Mouse (Mus musculus): Measurements from ENCODE around the gene Aldh3a2. TPM values are rescaled to one million over a fixed set of nuclear protein-coding genes. Genes with fewer than 3 reads are reported as not detected.

Gene Aldh3a2
- polyA plus RNA-seq, 1 experiment from 2014 or later: 52.2 TPM

DNA sequence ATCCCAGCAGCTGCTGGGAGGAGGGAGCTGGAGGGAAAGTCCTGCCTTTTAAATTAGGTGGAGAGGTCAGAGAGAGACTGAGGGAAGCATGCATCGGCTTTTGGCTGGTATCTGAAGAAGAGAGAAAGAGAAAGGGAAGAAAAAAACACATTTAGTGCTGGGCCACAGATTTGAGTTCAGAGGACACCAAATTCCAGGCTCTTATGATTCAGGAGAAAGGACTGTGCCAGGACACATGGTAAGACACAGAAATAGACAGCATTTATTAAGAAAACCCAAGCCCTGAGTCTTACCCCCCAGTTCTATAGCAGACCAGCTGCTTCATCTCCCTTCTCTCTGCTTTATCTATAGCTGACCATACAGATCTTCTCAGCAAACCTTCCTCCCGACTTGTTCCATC is 10.7 kb upstream of the Aldh3a2 start:
- Histone ChIP-seq H3K36me3 (ENCODE audit: control insufficient read depth, insufficient read depth, low read length) (no peaks in the 10 kb centered on the region), H3K27ac (ENCODE audit: low read length) (peak overlapping the region; percentile 32), H3K27me3 (ENCODE audit: control insufficient read depth, insufficient read depth, low read length) (no peaks in the 10 kb centered on the region), H3K4me2 (ENCODE audit: low read depth, low read length) (no peak overlapping the region), H3K9ac (ENCODE audit: low read length) (peak overlapping the region; percentile 12; the same call in 1 of the 2 replicates), H3K9me3 (replicated peaks; ENCODE audit: control insufficient read depth, low read length) (no peaks in the 10 kb centered on the region), H3K4me1 (ENCODE audit: control insufficient read depth, insufficient read depth, low read length) (peaks cover 9% of the 10 kb centered on the region; the same call in 1 of the 2 replicates), H3K4me3 (replicated peaks; ENCODE audit: low read length) (no peak overlapping the region)
- WGBS: 47% methylated on average over 2 of the region's 2 CpGs
- no peak for ATAC-seq (ENCODE audit: insufficient read depth, low FRiP score)

GRCm38 (mm10) chr11:61276482-61276881 is 9.2 kb upstream of the Aldh3a2 start:
- Histone ChIP-seq H3K36me3 (ENCODE audit: control insufficient read depth, insufficient read depth, low read length) (no peaks in the 10 kb centered on the region), H3K4me2 (ENCODE audit: low read depth, low read length) (no peak overlapping the region), H3K27ac (ENCODE audit: low read length) (no peak overlapping the region), H3K9ac (ENCODE audit: low read length) (no peak overlapping the region), H3K4me3 (replicated peaks; ENCODE audit: low read length) (no peak overlapping the region), H3K4me1 (ENCODE audit: control insufficient read depth, insufficient read depth, low read length) (peaks cover 9% of the 10 kb centered on the region; the same call in 1 of the 2 replicates), H3K9me3 (replicated peaks; ENCODE audit: control insufficient read depth, low read length) (no peaks in the 10 kb centered on the region), H3K27me3 (ENCODE audit: control insufficient read depth, insufficient read depth, low read length) (no peaks in the 10 kb centered on the region)
- ATAC-seq (ENCODE audit: insufficient read depth, low FRiP score): no peak
- WGBS: 64% methylated on average over 3 of the region's 3 CpGs

- Histone ChIP-seq H3K27me3 (ENCODE audit: control insufficient read depth, insufficient read depth, low read length) (no peaks in the 10 kb centered on the region), H3K4me1 (ENCODE audit: control insufficient read depth, insufficient read depth, low read length) (peaks cover 9% of the 10 kb centered on the region; the same call in 1 of the 2 replicates), H3K36me3 (ENCODE audit: control insufficient read depth, insufficient read depth, low read length) (no peaks in the 10 kb centered on the region), H3K9me3 (replicated peaks; ENCODE audit: control insufficient read depth, low read length) (no peaks in the 10 kb centered on the region), H3K4me3 (replicated peaks; ENCODE audit: low read length) (no peak overlapping the region), H3K4me2 (ENCODE audit: low read depth, low read length) (no peak overlapping the region), H3K27ac (ENCODE audit: low read length) (no peak overlapping the region), H3K9ac (ENCODE audit: low read length) (no peak overlapping the region)
- WGBS: 30% methylated on average over 8 of the region's 8 CpGs
- ATAC-seq (ENCODE audit: insufficient read depth, low FRiP score): no peak
Measured at GRCm38 (mm10) chr11:61275106-61275505, 7.8 kb upstream of the Aldh3a2 start.

DNA sequence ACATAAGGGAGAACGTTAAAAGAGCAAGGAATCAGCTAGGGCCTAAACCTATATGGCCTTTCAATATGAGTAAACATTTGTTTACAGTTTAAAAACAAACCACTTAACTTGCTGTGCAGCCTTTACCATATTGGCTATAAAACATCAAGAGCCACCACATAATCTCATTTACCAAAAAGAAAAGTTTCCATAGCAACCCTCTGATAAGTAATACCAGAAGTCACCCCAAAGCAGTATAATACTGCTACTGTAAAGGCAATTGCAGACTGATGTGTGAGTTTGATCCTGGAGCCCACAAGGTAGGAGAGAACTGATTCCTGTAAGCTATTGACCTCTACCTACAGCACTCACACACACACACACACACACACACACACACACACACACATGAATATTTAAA is 7.2 kb upstream of the Aldh3a2 start:
- Histone ChIP-seq H3K27ac (ENCODE audit: low read length) (no peak overlapping the region), H3K9ac (ENCODE audit: low read length) (no peak overlapping the region), H3K4me2 (ENCODE audit: low read depth, low read length) (no peak overlapping the region), H3K27me3 (ENCODE audit: control insufficient read depth, insufficient read depth, low read length) (no peaks in the 10 kb centered on the region), H3K4me1 (ENCODE audit: control insufficient read depth, insufficient read depth, low read length) (peaks cover 9% of the 10 kb centered on the region; the same call in 1 of the 2 replicates), H3K9me3 (replicated peaks; ENCODE audit: control insufficient read depth, low read length) (no peaks in the 10 kb centered on the region), H3K4me3 (replicated peaks; ENCODE audit: low read length) (no peak overlapping the region), H3K36me3 (ENCODE audit: control insufficient read depth, insufficient read depth, low read length) (no peaks in the 10 kb centered on the region)
- WGBS: 74% methylated on average over 1 of the region's 1 CpGs
- no peak for ATAC-seq (ENCODE audit: insufficient read depth, low FRiP score)

DNA sequence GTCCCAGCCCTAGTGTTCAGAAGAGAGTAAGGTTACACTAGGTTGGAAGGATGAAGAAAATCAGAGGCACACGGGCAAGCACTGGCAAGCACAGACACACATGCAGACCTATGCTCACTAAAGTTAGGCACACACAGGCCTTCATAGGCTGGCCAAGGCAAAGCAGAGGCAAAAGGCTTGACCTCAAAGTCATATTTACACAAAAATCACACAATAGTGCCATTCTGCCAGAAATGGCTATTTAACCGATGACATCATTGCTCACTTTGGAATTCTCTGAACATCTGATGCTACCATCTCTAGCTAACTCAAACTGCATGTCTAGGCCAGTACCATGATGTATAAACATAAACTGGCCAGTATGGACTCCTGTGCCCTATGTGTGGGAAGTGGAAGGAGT is 6.7 kb upstream of the Aldh3a2 start:
- WGBS: 61% methylated on average over 2 of the region's 2 CpGs
- no peak overlapping the region for H3K4me2 ChIP-seq (ENCODE audit: low read depth, low read length)
- H3K9me3 ChIP-seq (replicated peaks; ENCODE audit: control insufficient read depth, low read length): no peaks in the 10 kb centered on the region
- no peak for ATAC-seq (ENCODE audit: insufficient read depth, low FRiP score)
- H3K36me3 ChIP-seq (ENCODE audit: control insufficient read depth, insufficient read depth, low read length): no peaks in the 10 kb centered on the region
- H3K27ac ChIP-seq (ENCODE audit: low read length): no peak overlapping the region
- H3K4me1 ChIP-seq (ENCODE audit: control insufficient read depth, insufficient read depth, low read length): peaks cover 9% of the 10 kb centered on the region; the same call in 1 of the 2 replicates
- H3K27me3 ChIP-seq (ENCODE audit: control insufficient read depth, insufficient read depth, low read length): no peaks in the 10 kb centered on the region
- no peak overlapping the region for H3K4me3 ChIP-seq (replicated peaks; ENCODE audit: low read length)
- no peak overlapping the region for H3K9ac ChIP-seq (ENCODE audit: low read length)

- H3K9me3 ChIP-seq (replicated peaks; ENCODE audit: control insufficient read depth, low read length): no peaks in the 10 kb centered on the region
Measured at GRCm38 (mm10) chr11:61271612-61272011, 4.3 kb upstream of the Aldh3a2 start.

DNA sequence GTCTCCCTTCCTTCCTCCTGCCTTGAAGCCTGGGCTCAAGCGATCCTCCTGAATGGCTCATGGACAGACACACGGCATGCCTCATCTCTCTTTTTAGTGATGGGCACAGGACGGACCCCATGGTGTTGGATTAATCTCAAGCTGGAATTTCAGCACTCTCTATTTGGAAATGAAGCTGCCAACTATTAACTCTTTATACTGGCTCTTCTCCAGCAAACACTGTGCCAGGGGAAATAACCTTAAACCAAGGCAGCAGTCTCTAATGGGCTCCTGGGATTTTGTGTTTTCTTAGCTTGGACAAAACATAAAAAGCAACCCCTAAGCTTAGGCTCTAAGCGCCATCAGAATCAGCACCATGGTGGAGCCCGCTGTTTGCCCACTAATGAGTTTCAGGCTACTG is 3.1 kb upstream of the Aldh3a2 start:
- H3K9ac ChIP-seq (ENCODE audit: low read length): no peak overlapping the region
- ATAC-seq (ENCODE audit: insufficient read depth, low FRiP score): no peak
- WGBS: 86% methylated on average over 5 of the region's 5 CpGs

More at GRCm38 (mm10) chr11:61271612-61272011, 4.3 kb upstream of the Aldh3a2 start:
- Histone ChIP-seq H3K4me1 (ENCODE audit: control insufficient read depth, insufficient read depth, low read length) (0 out of 2 replicates have a peak, but pooled peaks cover 4% of the 10 kb centered on the region), H3K27me3 (ENCODE audit: control insufficient read depth, insufficient read depth, low read length) (no peaks in the 10 kb centered on the region), H3K9ac (ENCODE audit: low read length) (no peak overlapping the region), H3K36me3 (ENCODE audit: control insufficient read depth, insufficient read depth, low read length) (no peaks in the 10 kb centered on the region), H3K27ac (ENCODE audit: low read length) (no peak overlapping the region), H3K4me3 (replicated peaks; ENCODE audit: low read length) (no peak overlapping the region), H3K4me2 (ENCODE audit: low read depth, low read length) (no peak overlapping the region)
- ATAC-seq (ENCODE audit: insufficient read depth, low FRiP score): no peak

DNA sequence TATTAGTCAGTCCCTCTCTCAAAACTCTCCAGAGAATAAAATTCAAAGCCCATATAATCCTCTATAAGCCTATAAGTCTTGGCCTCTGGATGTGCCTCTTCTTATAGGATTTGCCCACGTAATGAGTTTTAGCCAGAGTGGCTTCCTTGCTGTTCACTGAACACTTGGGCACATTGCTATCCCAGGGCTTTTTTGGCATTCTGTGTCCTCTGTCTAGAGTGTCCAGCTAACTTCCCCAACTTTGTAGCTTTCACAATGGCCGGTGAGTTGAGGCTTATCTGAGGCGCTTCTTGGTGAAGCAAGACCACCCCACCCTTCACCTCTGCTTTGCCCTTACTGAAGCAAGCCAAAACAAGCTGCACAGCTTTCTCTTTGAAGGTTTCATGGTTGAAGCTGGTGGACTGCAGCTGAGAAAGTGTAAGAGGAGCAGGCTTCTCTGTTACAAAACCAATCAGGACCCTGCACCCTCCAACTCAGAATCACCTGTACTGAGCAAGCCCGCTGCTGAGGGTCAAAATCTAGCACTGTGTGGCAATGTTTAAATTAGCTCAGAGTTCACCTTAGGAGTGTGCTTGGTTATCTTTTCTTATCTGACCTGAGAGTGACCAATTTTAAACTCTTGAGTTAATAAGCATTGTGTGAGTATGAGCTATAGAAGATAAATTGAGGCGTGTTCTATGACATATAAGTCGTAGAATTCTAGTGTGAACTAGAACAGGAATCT is 1.5 kb upstream of the Aldh3a2 start:
- WGBS: 68% methylated on average over 6 of the region's 6 CpGs
- Histone ChIP-seq H3K4me2 (ENCODE audit: low read depth, low read length) (no peak overlapping the region), H3K27me3 (ENCODE audit: control insufficient read depth, insufficient read depth, low read length) (no peaks in the 10 kb centered on the region), H3K9ac (ENCODE audit: low read length) (no peak overlapping the region), H3K9me3 (replicated peaks; ENCODE audit: control insufficient read depth, low read length) (no peaks in the 10 kb centered on the region), H3K27ac (ENCODE audit: low read length) (no peak overlapping the region), H3K36me3 (ENCODE audit: control insufficient read depth, insufficient read depth, low read length) (no peaks in the 10 kb centered on the region), H3K4me1 (ENCODE audit: control insufficient read depth, insufficient read depth, low read length) (peaks cover 10% of the 10 kb centered on the region; the same call in 1 of the 2 replicates), H3K4me3 (replicated peaks; ENCODE audit: low read length) (no peak overlapping the region)
- ATAC-seq (ENCODE audit: insufficient read depth, low FRiP score): no peak

More for the DNA sequence above, 3.1 kb upstream of the Aldh3a2 start:
- no peaks in the 10 kb centered on the region for H3K36me3 ChIP-seq (ENCODE audit: control insufficient read depth, insufficient read depth, low read length)
- no peak overlapping the region for H3K4me2 ChIP-seq (ENCODE audit: low read depth, low read length)
- H3K4me1 ChIP-seq (ENCODE audit: control insufficient read depth, insufficient read depth, low read length): peaks cover 10% of the 10 kb centered on the region; the same call in 1 of the 2 replicates
- no peak overlapping the region for H3K4me3 ChIP-seq (replicated peaks; ENCODE audit: low read length)
- H3K27ac ChIP-seq (ENCODE audit: low read length): no peak overlapping the region
- no peaks in the 10 kb centered on the region for H3K27me3 ChIP-seq (ENCODE audit: control insufficient read depth, insufficient read depth, low read length)
- no peaks in the 10 kb centered on the region for H3K9me3 ChIP-seq (replicated peaks; ENCODE audit: control insufficient read depth, low read length)

GRCm38 (mm10) chr11:61263841-61264240 is 3.4 kb downstream of the Aldh3a2 start:
- H3K27ac ChIP-seq (ENCODE audit: low read length): no peak overlapping the region
- no peak overlapping the region for H3K9ac ChIP-seq (ENCODE audit: low read length)
- ATAC-seq (ENCODE audit: insufficient read depth, low FRiP score): no peak
- peaks cover 19% of the 10 kb centered on the region for H3K36me3 ChIP-seq (ENCODE audit: control insufficient read depth, insufficient read depth, low read length)
- H3K9me3 ChIP-seq (replicated peaks; ENCODE audit: control insufficient read depth, low read length): no peaks in the 10 kb centered on the region
- 87% methylated on average over 1 of the region's 1 CpGs for WGBS
- H3K4me2 ChIP-seq (ENCODE audit: low read depth, low read length): no peak overlapping the region
- H3K27me3 ChIP-seq (ENCODE audit: control insufficient read depth, insufficient read depth, low read length): no peaks in the 10 kb centered on the region
- peaks cover 10% of the 10 kb centered on the region; the same call in 1 of the 2 replicates for H3K4me1 ChIP-seq (ENCODE audit: control insufficient read depth, insufficient read depth, low read length)
- no peak overlapping the region for H3K4me3 ChIP-seq (replicated peaks; ENCODE audit: low read length)
